Mouse (Mus musculus): ENCODE measurements around the gene Abcb9. TPM values are rescaled to one million over a fixed set of nuclear protein-coding genes. Genes with fewer than 3 reads are reported as not detected.
A peak's percentile ranks its signal among the peaks of the same experiment; 100 is the strongest.

The Abcb9 gene
- total RNA-seq, 2 experiments from 2014 or later = 9.9 to 13.4 TPM

DNA sequence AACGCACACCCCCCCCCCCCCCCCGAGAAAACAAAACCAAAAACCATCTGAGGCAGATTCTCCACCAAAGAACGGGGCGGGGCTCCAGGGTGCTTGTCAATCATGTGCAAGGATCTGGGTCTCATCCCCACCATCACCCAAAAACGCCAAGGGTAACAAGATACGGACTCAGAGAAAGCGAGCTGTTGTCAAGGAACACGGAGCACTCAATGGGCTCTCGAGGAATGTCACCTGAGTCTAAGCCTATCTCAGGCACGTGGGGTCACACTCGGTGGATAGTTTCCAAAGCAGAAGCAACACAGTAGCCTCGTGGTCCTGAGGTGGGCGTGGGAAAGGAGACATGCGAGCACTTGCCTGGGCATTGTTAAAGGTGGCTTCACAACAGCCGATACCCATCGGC is 81.9 kb downstream of the Abcb9 start:
- DNase-seq = peak; percentile 9

- DNase-seq = peak; percentile 76
Measured at GRCm38 (mm10) chr5:124012885-124013284, 82.7 kb downstream of the Abcb9 start.

- DNase-seq = peak; percentile 30
Measured at GRCm38 (mm10) chr5:124011927-124012326, 83.7 kb downstream of the Abcb9 start.

Other genes starting within 250 kb of the Abcb9 start
- 1 to 10 TPM; 1.4 to 2.3 TPM for gene Hcar2, start 230.3 kb downstream of the Abcb9 start, total RNA-seq (2021)
- gene Hcar1, start 215.8 kb downstream of the Abcb9 start, total RNA-seq (2021) = 10 to 100 TPM in 1 of 2 experiments, 1 to 10 TPM in 1; 8.1 to 17.5 TPM
- gene Denr, start 188.6 kb downstream of the Abcb9 start, total RNA-seq (2021) = 10 to 100 TPM; 68.0 to 74.5 TPM
- gene Gm43518, start 168.4 kb downstream of the Abcb9 start, total RNA-seq (2021) = not detected
- gene Ccdc62, start 165.1 kb downstream of the Abcb9 start, total RNA-seq (2021) = 1 to 10 TPM; 3.2 to 7.6 TPM
- 10 to 100 TPM; 18.2 to 22.5 TPM for gene Hip1r, start 122.2 kb downstream of the Abcb9 start, total RNA-seq (2021)
- gene Vps37b, start 63.5 kb downstream of the Abcb9 start, total RNA-seq (2021) = 10 to 100 TPM; 41.1 to 58.1 TPM
- gene Ogfod2, start 16.5 kb upstream of the Abcb9 start, total RNA-seq (2021) = 10 to 100 TPM; 31.1 to 36.6 TPM
- 10 to 100 TPM; 56.0 to 58.1 TPM for gene Arl6ip4, start 20.3 kb upstream of the Abcb9 start, total RNA-seq (2021)
- gene Pitpnm2, start 154.0 kb upstream of the Abcb9 start, total RNA-seq (2021) = 10 to 100 TPM; 40.4 to 53.6 TPM
- gene Mphosph9, start 232.2 kb upstream of the Abcb9 start, total RNA-seq (2021) = 10 to 100 TPM in 1 of 2 experiments, 1 to 10 TPM in 1; 6.1 to 10.1 TPM
- gene 2810006K23Rik, start 232.3 kb upstream of the Abcb9 start, total RNA-seq (2021) = 10 to 100 TPM; 11.9 to 15.0 TPM

Data from adrenal gland, postnatal 10 days (tissue).